Mouse (Mus musculus): ENCODE data around the gene Usp18. TPM values are rescaled to one million over a fixed set of nuclear protein-coding genes. Genes with fewer than 3 reads are reported as not detected.

Usp18 gene
- polyA plus RNA-seq, 1 experiment = 31.8 TPM

DNA sequence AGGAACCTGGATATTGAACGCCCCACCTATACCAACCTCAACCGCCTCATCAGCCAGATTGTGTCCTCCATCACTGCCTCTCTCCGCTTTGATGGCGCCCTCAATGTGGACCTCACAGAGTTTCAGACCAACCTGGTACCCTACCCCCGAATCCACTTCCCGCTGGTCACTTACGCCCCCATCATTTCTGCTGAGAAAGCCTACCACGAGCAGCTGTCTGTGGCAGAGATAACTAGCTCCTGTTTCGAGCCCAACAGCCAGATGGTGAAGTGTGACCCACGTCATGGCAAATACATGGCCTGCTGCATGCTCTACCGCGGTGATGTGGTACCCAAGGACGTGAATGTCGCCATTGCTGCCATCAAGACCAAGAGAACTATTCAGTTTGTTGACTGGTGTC lies 22.7 kb upstream of the Usp18 start:
- TF ChIP-seq CTCF (IDR thresholded peaks at IDR 0.05; ENCODE audit: low read depth, low read length) = no peak
- TF ChIP-seq POLR2A (IDR thresholded peaks at IDR 0.05; ENCODE audit: borderline replicate concordance, low read depth, low read length) = no peak
- H3K4me3 ChIP-seq (ENCODE audit: insufficient read depth, low read length) = no peak overlapping the region
- no peak overlapping the region for H3K27ac ChIP-seq (ENCODE audit: insufficient read depth, low read depth, low read length)
- peaks cover 26% of the 10 kb centered on the region for H3K4me1 ChIP-seq (ENCODE audit: control insufficient read depth, insufficient read depth, low read length)

GRCm38 (mm10) chr6:121224067-121224466 lies 21.6 kb upstream of the Usp18 start:
- Histone ChIP-seq H3K4me1 (ENCODE audit: control insufficient read depth, insufficient read depth, low read length) (peaks cover 26% of the 10 kb centered on the region), H3K27ac (ENCODE audit: insufficient read depth, low read depth, low read length) (no peak overlapping the region), H3K4me3 (ENCODE audit: insufficient read depth, low read length) (no peak overlapping the region)
- no peak for TF ChIP-seq CTCF (IDR thresholded peaks at IDR 0.05; ENCODE audit: low read depth, low read length)
- TF ChIP-seq POLR2A (IDR thresholded peaks at IDR 0.05; ENCODE audit: borderline replicate concordance, low read depth, low read length) = no peak

DNA sequence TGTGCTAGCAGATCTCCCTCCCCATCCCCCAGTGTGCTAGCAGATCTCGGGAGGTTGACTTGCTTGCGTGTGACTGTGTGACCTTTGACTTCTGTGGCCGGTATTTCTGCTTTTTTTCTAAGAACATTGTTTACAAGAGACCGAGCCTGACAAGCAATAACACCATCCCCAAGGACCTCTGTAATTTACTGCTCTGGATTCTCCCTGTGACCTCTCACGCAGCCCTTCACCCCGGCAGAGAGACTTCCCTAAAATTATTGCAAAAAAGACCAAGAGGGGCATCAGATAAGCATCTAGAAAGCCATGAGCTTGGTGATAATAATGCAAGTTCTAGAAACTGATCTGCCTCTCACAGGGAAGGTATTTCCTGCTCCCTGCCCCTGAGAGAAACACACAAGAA lies 20.7 kb upstream of the Usp18 start:
- Histone ChIP-seq H3K4me1 (ENCODE audit: control insufficient read depth, insufficient read depth, low read length) (peaks cover 31% of the 10 kb centered on the region), H3K4me3 (ENCODE audit: insufficient read depth, low read length) (no peak overlapping the region), H3K27ac (ENCODE audit: insufficient read depth, low read depth, low read length) (no peak overlapping the region)
- TF ChIP-seq CTCF (IDR thresholded peaks at IDR 0.05; ENCODE audit: low read depth, low read length) = no peak
- no peak for TF ChIP-seq POLR2A (IDR thresholded peaks at IDR 0.05; ENCODE audit: borderline replicate concordance, low read depth, low read length)

DNA sequence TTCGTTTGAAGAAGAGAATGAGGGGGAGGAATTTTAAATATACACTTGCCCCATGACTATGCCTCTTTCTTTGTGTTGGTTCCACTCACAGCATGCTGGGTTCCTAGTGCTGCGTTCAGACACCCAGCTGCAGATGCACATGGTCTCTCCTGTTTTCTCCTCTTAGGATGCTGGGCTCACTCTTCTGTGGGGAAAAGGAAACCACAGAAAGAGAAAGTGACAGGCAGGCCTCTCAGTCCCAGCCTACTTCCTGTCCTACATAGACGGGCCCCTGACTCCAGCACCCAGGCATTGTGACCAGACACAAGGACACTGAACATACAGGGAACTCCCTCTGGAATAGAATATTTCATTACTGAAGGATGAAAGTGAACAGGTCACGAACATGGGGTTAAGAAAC lies 19.7 kb upstream of the Usp18 start:
- H3K4me1 ChIP-seq (ENCODE audit: control insufficient read depth, insufficient read depth, low read length) = peaks cover 35% of the 10 kb centered on the region
- H3K4me3 ChIP-seq (ENCODE audit: insufficient read depth, low read length) = no peak overlapping the region
- TF ChIP-seq POLR2A (IDR thresholded peaks at IDR 0.05; ENCODE audit: borderline replicate concordance, low read depth, low read length) (no peak), CTCF (IDR thresholded peaks at IDR 0.05; ENCODE audit: low read depth, low read length) (no peak)
- H3K27ac ChIP-seq (ENCODE audit: insufficient read depth, low read depth, low read length) = no peak overlapping the region

DNA sequence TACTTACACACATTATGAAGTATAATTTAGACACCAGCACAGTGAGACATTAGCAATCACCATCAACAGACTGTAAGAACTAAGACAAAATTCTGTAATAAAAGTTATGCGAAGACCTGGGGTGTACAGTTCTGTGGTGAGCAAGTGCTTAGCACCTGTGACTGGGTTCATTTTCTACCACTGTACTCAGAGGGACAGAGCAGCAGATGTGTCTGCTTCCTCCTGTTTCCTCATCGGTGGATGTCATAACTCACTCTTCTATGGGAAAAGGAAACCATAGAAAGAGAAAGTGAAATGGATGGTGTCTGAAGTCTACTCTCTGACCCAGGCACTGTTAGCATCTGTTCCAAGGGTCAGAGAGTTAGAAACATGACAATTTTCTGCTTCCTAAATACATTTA lies 19.0 kb upstream of the Usp18 start:
- Histone ChIP-seq H3K4me1 (ENCODE audit: control insufficient read depth, insufficient read depth, low read length) (peaks cover 39% of the 10 kb centered on the region), H3K4me3 (ENCODE audit: insufficient read depth, low read length) (no peak overlapping the region), H3K27ac (ENCODE audit: insufficient read depth, low read depth, low read length) (no peak overlapping the region)
- TF ChIP-seq POLR2A (IDR thresholded peaks at IDR 0.05; ENCODE audit: borderline replicate concordance, low read depth, low read length) = no peak
- no peak for TF ChIP-seq CTCF (IDR thresholded peaks at IDR 0.05; ENCODE audit: low read depth, low read length)

DNA sequence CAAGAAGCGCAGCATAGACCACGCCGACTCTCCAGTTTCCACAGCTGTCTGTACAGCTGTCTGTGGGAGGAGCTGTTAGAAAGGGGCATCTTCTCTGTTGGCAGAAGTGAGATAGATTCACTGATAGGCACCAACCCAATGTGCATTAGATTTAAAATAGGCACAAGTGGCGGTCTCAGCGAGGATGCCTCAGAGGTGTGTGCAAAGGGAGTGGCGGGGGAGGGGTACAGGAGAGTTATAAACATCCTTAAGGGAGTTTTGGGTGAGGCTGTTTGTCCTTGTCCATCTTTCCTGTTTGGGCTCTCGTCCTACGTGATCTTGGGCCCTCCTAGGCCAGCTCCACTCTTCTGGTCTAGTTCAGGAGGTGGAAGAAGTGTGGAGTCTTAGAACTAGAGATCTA lies 17.3 kb upstream of the Usp18 start:
- H3K27ac ChIP-seq (ENCODE audit: insufficient read depth, low read depth, low read length) = no peak overlapping the region
- peaks cover 39% of the 10 kb centered on the region for H3K4me1 ChIP-seq (ENCODE audit: control insufficient read depth, insufficient read depth, low read length)
- TF ChIP-seq CTCF (IDR thresholded peaks at IDR 0.05; ENCODE audit: low read depth, low read length) (no peak), POLR2A (IDR thresholded peaks at IDR 0.05; ENCODE audit: borderline replicate concordance, low read depth, low read length) (no peak)
- H3K4me3 ChIP-seq (ENCODE audit: insufficient read depth, low read length) = no peak overlapping the region

- Histone ChIP-seq H3K4me1 (ENCODE audit: control insufficient read depth, insufficient read depth, low read length) (peaks cover 13% of the 10 kb centered on the region), H3K27ac (ENCODE audit: insufficient read depth, low read depth, low read length) (no peak overlapping the region), H3K4me3 (ENCODE audit: insufficient read depth, low read length) (no peak overlapping the region)
- TF ChIP-seq CTCF (IDR thresholded peaks at IDR 0.05; ENCODE audit: low read depth, low read length) (no peak), POLR2A (IDR thresholded peaks at IDR 0.05; ENCODE audit: borderline replicate concordance, low read depth, low read length) (no peak)
Measured at GRCm38 (mm10) chr6:121232652-121233051, 13.1 kb upstream of the Usp18 start.

DNA sequence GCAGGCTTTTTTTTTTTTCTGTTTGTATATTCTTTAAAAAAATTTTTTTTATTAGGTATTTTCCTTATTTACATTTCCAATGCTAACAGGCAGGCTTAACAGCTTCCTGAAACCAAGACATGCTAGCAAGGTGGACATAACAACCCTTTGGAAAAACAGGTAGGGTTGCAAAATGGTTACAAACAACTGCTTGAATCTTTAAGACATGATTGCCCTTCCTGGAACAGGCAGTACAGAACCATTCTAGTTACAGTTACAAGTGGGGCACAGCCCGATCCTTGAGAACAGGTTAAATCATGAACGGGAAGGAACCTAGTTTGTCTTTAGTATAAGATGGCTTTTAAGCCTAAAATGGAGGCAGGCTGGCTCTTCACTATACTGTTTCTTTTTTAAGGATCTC lies 9.3 kb upstream of the Usp18 start:
- Histone ChIP-seq H3K27ac (ENCODE audit: insufficient read depth, low read depth, low read length) (no peak overlapping the region), H3K4me1 (ENCODE audit: control insufficient read depth, insufficient read depth, low read length) (peaks cover 1% of the 10 kb centered on the region; the same call in 1 of the 2 replicates), H3K4me3 (ENCODE audit: insufficient read depth, low read length) (no peak overlapping the region)
- no peak for TF ChIP-seq POLR2A (IDR thresholded peaks at IDR 0.05; ENCODE audit: borderline replicate concordance, low read depth, low read length)
- TF ChIP-seq CTCF (IDR thresholded peaks at IDR 0.05; ENCODE audit: low read depth, low read length) = no peak

GRCm38 (mm10) chr6:121238209-121238608 lies 7.5 kb upstream of the Usp18 start:
- TF ChIP-seq POLR2A (IDR thresholded peaks at IDR 0.05; ENCODE audit: borderline replicate concordance, low read depth, low read length) (no peak), CTCF (IDR thresholded peaks at IDR 0.05; ENCODE audit: low read depth, low read length) (no peak)
- Histone ChIP-seq H3K27ac (ENCODE audit: insufficient read depth, low read depth, low read length) (no peak overlapping the region), H3K4me3 (ENCODE audit: insufficient read depth, low read length) (no peak overlapping the region), H3K4me1 (ENCODE audit: control insufficient read depth, insufficient read depth, low read length) (no peaks in the 10 kb centered on the region)

DNA sequence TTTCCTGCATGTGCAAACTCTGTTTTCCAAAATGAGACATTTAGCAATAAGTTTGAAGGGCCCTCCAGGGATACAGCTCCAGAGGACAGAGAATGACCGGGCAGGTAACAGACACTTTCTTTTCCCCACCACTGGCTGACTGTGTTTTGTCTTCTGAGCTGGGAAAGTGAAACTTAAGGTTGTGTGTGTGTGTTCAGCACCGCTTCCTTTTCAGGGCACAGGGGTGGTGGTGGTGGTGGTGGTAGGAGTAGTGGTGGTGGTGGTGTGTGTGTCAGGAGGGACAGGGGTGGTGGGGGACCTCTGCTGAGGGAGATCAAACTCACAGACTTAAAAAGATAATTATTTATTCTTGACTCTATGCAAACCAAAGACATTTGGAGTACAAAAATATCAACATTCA lies 3.9 kb upstream of the Usp18 start:
- no peak overlapping the region for H3K27ac ChIP-seq (ENCODE audit: insufficient read depth, low read depth, low read length)
- no peak overlapping the region for H3K4me3 ChIP-seq (ENCODE audit: insufficient read depth, low read length)
- H3K4me1 ChIP-seq (ENCODE audit: control insufficient read depth, insufficient read depth, low read length) = peaks cover under 1% of the 10 kb centered on the region
- TF ChIP-seq CTCF (IDR thresholded peaks at IDR 0.05; ENCODE audit: low read depth, low read length) = no peak
- TF ChIP-seq POLR2A (IDR thresholded peaks at IDR 0.05; ENCODE audit: borderline replicate concordance, low read depth, low read length) = no peak

DNA sequence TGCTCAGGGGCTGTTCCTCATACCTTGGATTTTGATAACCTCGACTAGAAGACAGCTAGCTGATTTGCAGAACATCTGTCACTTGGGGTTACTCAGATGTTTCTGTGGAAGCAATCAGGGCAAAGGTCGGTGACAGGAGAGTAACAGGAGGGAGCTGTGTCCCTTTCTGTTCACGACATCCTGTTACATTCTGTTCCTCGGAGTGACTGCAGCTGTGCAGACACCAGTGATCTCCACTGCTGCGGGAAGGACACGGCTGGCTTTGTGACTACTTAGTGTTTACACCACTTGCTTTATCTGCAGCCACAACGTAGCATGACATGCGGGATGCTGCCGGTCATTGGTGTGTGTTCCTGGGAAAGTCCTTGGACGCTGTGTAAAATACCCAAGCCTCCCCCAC lies 2.5 kb upstream of the Usp18 start:
- no peak for TF ChIP-seq CTCF (IDR thresholded peaks at IDR 0.05; ENCODE audit: low read depth, low read length)
- TF ChIP-seq POLR2A (IDR thresholded peaks at IDR 0.05; ENCODE audit: borderline replicate concordance, low read depth, low read length) = no peak
- no peak overlapping the region for H3K27ac ChIP-seq (ENCODE audit: insufficient read depth, low read depth, low read length)

More for the DNA sequence above, 2.5 kb upstream of the Usp18 start:
- Histone ChIP-seq H3K4me1 (ENCODE audit: control insufficient read depth, insufficient read depth, low read length) (peaks cover 7% of the 10 kb centered on the region), H3K4me3 (ENCODE audit: insufficient read depth, low read length) (no peak overlapping the region)

Measured in bone marrow macrophage, adult 2 months (primary cell).